ENCODE assay signal across 9 mouse cellular contexts in the genomic region with DNA sequence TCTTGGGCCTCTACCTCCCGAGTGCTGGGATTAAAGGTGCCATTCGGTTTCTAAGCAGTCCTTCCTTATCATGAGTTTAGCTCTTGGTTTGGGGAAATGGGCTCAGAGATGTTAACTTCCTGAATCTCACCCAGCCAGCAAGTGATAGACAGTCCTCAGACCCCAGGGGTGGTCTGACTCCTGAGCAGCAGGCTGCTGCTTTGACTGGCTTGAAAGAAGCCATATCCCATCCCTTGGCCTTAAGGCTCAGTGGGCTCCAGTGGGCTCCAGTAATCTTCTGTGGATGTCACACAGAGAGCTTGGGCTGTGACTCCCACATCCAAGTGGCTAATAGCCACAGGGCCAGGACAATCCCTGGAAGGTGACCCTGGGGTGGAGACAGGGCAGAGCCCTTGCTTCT. TPM values are rescaled to one million over a fixed set of nuclear protein-coding genes. Genes with fewer than 3 reads are reported as not detected.
DNase-seq lines count a peak whose midpoint lies in the region; ATAC-seq and TF ChIP-seq lines count a peak whose summit lies in the region.
"Had no signal": no experiment of that assay in that cellular context is flagged by ENCODE, and none has a peak within 500 bp of the region (broad histone marks: within the 10 kb centered on the region; RNA-seq: fewer than 3 reads in every experiment).

No protein-coding gene starts in this region.

- no peak overlapping the region for H3K4me2 ChIP-seq in heart, embryonic 16.5 days (ENCODE audit: low read depth, low read length)
- H3K4me2 ChIP-seq: limb, embryonic 12.5 days had no signal

- peak overlapping the region; percentile 17; the same call in 1 of the 2 replicates for H3K9ac ChIP-seq in heart, embryonic 16.5 days (ENCODE audit: low read length)
- H3K9ac ChIP-seq: limb, embryonic 12.5 days had no signal

- H3K27me3 ChIP-seq in heart, embryonic 16.5 days (ENCODE audit: control insufficient read depth, insufficient read depth, low read length), result no peaks in the 10 kb centered on the region
- H3K27me3 ChIP-seq in spleen, adult 2 months (ENCODE audit: control insufficient read depth, insufficient read depth, low read length), result no peaks in the 10 kb centered on the region
- H3K27me3 ChIP-seq: limb, embryonic 12.5 days had no signal

- intact Hi-C loops in heart, postnatal 25 days (cut with DNase I), result no loop called here

- WGBS in heart, embryonic 16.5 days, result 39% methylated on average over 2 of the region's 2 CpGs
- WGBS in spleen, adult 2 months, result 18% methylated on average over 2 of the region's 2 CpGs

- H3K9me3 ChIP-seq in heart, embryonic 16.5 days (replicated peaks; ENCODE audit: control insufficient read depth, low read length), result peaks cover 8% of the 10 kb centered on the region

- no peak overlapping the region for H3K4me3 ChIP-seq in heart, embryonic 16.5 days (ENCODE audit: low read length)
- H3K4me3 ChIP-seq in spleen, adult 2 months (ENCODE audit: extremely low read depth, insufficient read depth, insufficient read length), result no peak overlapping the region
- H3K4me3 ChIP-seq: limb, embryonic 12.5 days had no signal

- no peak for DNase-seq in heart, postnatal 25 days (ENCODE audit: low spot score)
- DNase-seq in spleen, adult 2 months (ENCODE audit: low read depth in 1 of 2, low spot score in 2 of 2), result no peak
- no peak for DNase-seq in spleen, postnatal 36 days (ENCODE audit: low spot score in 2 of 2)
- DNase-seq in thymus, postnatal 36 days, result peak; percentile 52 to 53
- DNase-seq in cerebellum, adult 11-12 months, result no peak
- DNase-seq: cerebellum, postnatal 25 days had no signal

- peaks cover 4% of the 10 kb centered on the region; the same call in 1 of the 2 replicates for H3K4me1 ChIP-seq in heart, embryonic 16.5 days (ENCODE audit: control insufficient read depth, insufficient read depth, low read length)
- H3K4me1 ChIP-seq in spleen, adult 2 months (ENCODE audit: control insufficient read depth, insufficient read depth, insufficient read length), result peaks cover 21% of the 10 kb centered on the region; the same call in 1 of the 2 replicates

- TF ChIP-seq POLR2A in spleen, adult 2 months (IDR thresholded peaks at IDR 0.05; ENCODE audit: low read depth, low read length), result no peak

- TF ChIP-seq CTCF in spleen, adult 2 months (IDR thresholded peaks at IDR 0.05; ENCODE audit: extremely low read depth, insufficient read depth, insufficient read length, insufficient replicate concordance), result no peak

- ATAC-seq in heart, embryonic 16.5 days (replicated peaks; ENCODE audit: extremely low read depth, insufficient read depth, low FRiP score), result no peak
- 0 out of 2 replicates have a peak, but pooled peaks have one; percentile 7 for ATAC-seq in common myeloid progenitor, adult 5-6 weeks (replicated peaks; ENCODE audit: low read depth, poor library complexity, severe bottlenecking)

- peak overlapping the region; percentile 73 for H3K27ac ChIP-seq in heart, embryonic 16.5 days (ENCODE audit: low read length)
- H3K27ac ChIP-seq in spleen, adult 2 months (ENCODE audit: insufficient read depth, low read length), result peak overlapping the region; percentile 76
- H3K27ac ChIP-seq: limb, embryonic 12.5 days had no signal

- H3K36me3 ChIP-seq in heart, embryonic 16.5 days (ENCODE audit: control insufficient read depth, insufficient read depth), result no peaks in the 10 kb centered on the region
- no peaks in the 10 kb centered on the region for H3K36me3 ChIP-seq in spleen, adult 2 months (ENCODE audit: control insufficient read depth, insufficient read depth, low read length)
- H3K36me3 ChIP-seq: limb, embryonic 12.5 days had no signal

RNA-seq across cellular contexts. Expression of a gene that starts 40.6 kb away (rescaled TPM):
- polyA plus RNA-seq in heart, embryonic 16.5 days (2015; fragmentation: Nextera tagmentation; extraction: Ambion mirVana), result 5.8 and 6.6 TPM in 2 replicates
- total RNA-seq in heart, postnatal 25 days (2021), result 1 to 10 TPM; 7.8 to 9.2 TPM
- 37.5 and 40.8 TPM in 2 replicates for polyA plus RNA-seq in spleen, adult 2 months (2012; rRNA removed)
- total RNA-seq in common myeloid progenitor, adult 5-6 weeks (2017), result 3.6 and 3.9 TPM in 2 replicates

RNA-seq across cellular contexts. Expression of a gene that starts 43.3 kb away (rescaled TPM):
- polyA plus RNA-seq in heart, embryonic 16.5 days (2015; fragmentation: Nextera tagmentation; extraction: Ambion mirVana), result 12.2 and 12.8 TPM in 2 replicates
- 1 to 10 TPM; 5.6 to 7.5 TPM for total RNA-seq in heart, postnatal 25 days (2021)
- polyA plus RNA-seq in spleen, adult 2 months (2012; rRNA removed), result 11.4 and 15.0 TPM in 2 replicates
- total RNA-seq in common myeloid progenitor, adult 5-6 weeks (2017), result 7.9 and 12.7 TPM in 2 replicates

RNA-seq across cellular contexts. Expression of a gene that starts 44.3 kb away (rescaled TPM):
- 5.1 and 5.6 TPM in 2 replicates for polyA plus RNA-seq in heart, embryonic 16.5 days (2015; fragmentation: Nextera tagmentation; extraction: Ambion mirVana)
- total RNA-seq in heart, postnatal 25 days (2021), result 1 to 10 TPM; 3.4 to 4.2 TPM
- 4.3 and 6.2 TPM in 2 replicates for polyA plus RNA-seq in spleen, adult 2 months (2012; rRNA removed)
- 2.8 and 3.3 TPM in 2 replicates for total RNA-seq in common myeloid progenitor, adult 5-6 weeks (2017)

Comparison
In these comparisons a context has a peak if more than half of its experiments do, and no peak if none do; other contexts are left out.
1. DNase-seq: peak in thymus, postnatal 36 days (2 of 2); none in heart, postnatal 25 days (single experiment), spleen, adult 2 months (0 of 2), spleen, postnatal 36 days (0 of 2) and cerebellum, adult 11-12 months (single experiment).